Mouse (Mus musculus): ENCODE results near the gene Nostrin.

GRCm38 (mm10) chr2:69148691-69149090, 13.1 kb downstream of the Nostrin start:
- TF ChIP-seq CTCF (IDR thresholded peaks at IDR 0.05; ENCODE audit: borderline replicate concordance, insufficient read depth, low read depth, low read length) (no peak), POLR2A (IDR thresholded peaks at IDR 0.05; ENCODE audit: borderline replicate concordance, insufficient read depth, low read length) (no peak)

Measured in cerebellum, adult 2 months (tissue).